Mouse (Mus musculus): ENCODE results near the gene Foxp1.

GRCm38 (mm10) chr6:99342416-99342815 is 180.1 kb downstream of the Foxp1 start:
- TF ChIP-seq EP300 (IDR thresholded peaks at IDR 0.05), result no peak
- TF ChIP-seq CTCF (IDR thresholded peaks at IDR 0.05), result no peak
